Mouse (Mus musculus) heart, postnatal 0 days (tissue): ENCODE results near the gene Celf2.

Source experiments
- CTCF ChIP-seq: IDR thresholded peaks from 2 replicates; pipeline ENCODE4 v1.5.1; 2016; ENCODE audit warnings: antibody characterized with exemption, control low read depth, low read depth
- EP300 ChIP-seq: IDR thresholded peaks from 2 replicates; pipeline ENCODE4 v1.6.1; 2016; ENCODE audit warnings: antibody characterized with exemption, low read depth

DNA sequence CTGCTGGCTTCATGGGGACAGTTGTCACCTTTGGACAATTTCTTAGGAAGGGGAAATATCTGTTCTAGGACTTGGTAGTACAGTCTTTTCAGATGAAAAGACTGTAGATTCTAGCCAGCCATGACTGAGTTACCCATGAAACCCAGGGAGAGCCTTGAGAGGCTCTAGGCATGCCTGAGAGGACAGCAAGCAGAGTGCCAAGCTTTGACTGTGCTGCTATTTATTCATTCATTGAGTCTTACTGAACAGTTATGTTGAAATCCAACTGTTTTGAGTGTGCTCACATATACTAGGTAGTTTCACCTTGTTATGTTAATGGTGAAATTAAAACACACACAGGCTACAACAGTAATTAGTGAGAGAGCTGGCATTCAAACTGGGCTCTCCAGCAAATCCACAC, 971.3 kb downstream of the Celf2 start:
- no peak for TF ChIP-seq CTCF
- no peak for TF ChIP-seq EP300
